Mouse (Mus musculus): ENCODE data around the gene Pakap. TPM values are rescaled to one million over a fixed set of nuclear protein-coding genes. Genes with fewer than 3 reads are reported as not detected.

Gene Pakap
- polyA plus RNA-seq, 2 experiments: 0.51 TPM; not detected in 1

DNA sequence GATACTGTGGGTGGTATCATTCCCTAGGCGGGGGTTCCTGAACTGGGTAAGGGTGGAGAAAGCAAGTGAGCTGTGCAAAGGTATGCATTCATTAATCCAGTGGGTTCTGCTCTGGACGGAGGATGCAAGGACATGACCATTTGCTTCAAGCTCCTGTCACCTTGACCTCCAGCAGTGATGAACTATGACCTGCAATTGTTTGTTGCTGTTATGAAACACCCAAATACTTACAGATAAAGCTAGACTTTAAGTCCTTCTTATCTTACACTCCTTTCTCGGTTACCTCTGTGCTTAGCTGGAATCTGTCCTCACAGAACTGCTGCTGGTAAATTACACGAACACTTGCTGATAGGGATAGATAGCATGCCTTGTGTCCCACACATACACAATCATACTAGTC, 372.7 kb downstream of the Pakap start:
- Histone ChIP-seq H3K4me1 (replicated peaks; ENCODE audit: control insufficient read depth in 2 of 2, insufficient read depth in 2 of 2, low read length in 1 of 2) (no peaks in the 10 kb centered on the region), H3K4me3 (ENCODE audit: insufficient read depth in 1 of 2, low read depth in 2 of 2, low read length in 2 of 2) (no peak overlapping the region), H3K27ac (no peak overlapping the region), H3K27me3 (ENCODE audit: control insufficient read depth, insufficient read depth, low read length) (no peaks in the 10 kb centered on the region), H3K9me3 (ENCODE audit: control insufficient read depth, low read length) (no peaks in the 10 kb centered on the region), H3K4me2 (ENCODE audit: low read depth) (no peak overlapping the region), H3K9ac (replicated peaks) (no peak overlapping the region), H3K36me3 (replicated peaks; ENCODE audit: control insufficient read depth, insufficient read depth, low read depth) (peaks cover 16% of the 10 kb centered on the region)
- TF ChIP-seq EP300 (IDR thresholded peaks at IDR 0.05; ENCODE audit: low read depth): no peak
- TF ChIP-seq CTCF (IDR thresholded peaks at IDR 0.05; ENCODE audit: low read depth): no peak
- DNase-seq (ENCODE audit: low read depth in 3 of 3, low spot score in 3 of 3) (no peak), ATAC-seq (ENCODE audit: insufficient read depth) (no peak)
- WGBS (ENCODE audit: insufficient replicate concordance): 38% methylated on average over 4 of the region's 4 CpGs

DNA sequence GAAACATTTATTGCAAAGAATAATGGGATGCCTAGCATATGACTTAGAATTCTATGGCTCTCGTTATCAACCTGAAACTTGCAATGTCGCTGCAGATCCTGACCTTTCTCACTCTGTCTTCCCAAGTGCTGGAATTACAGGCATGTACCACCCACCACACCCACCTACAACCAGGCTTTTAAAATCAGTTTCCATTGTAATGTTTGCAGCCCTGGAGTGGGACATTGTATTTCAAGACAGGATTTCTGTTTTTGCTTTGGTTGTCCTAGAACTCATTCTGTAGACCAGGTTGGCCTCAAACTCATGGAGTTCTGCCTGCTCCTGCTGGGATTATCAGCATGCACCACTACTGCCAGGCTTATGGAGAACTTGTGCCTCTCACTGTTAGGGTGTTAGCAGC, 374.9 kb downstream of the Pakap start:
- H3K27me3 ChIP-seq (ENCODE audit: control insufficient read depth, insufficient read depth, low read length): no peaks in the 10 kb centered on the region
- no peak overlapping the region for H3K27ac ChIP-seq
- ATAC-seq (ENCODE audit: insufficient read depth): no peak
- no peak overlapping the region for H3K4me3 ChIP-seq (ENCODE audit: insufficient read depth in 1 of 2, low read depth in 2 of 2, low read length in 2 of 2)
- 79% methylated on average over 2 of the region's 2 CpGs for WGBS (ENCODE audit: insufficient replicate concordance)
- H3K4me1 ChIP-seq (replicated peaks; ENCODE audit: control insufficient read depth in 2 of 2, insufficient read depth in 2 of 2, low read length in 1 of 2): peaks cover 0 to 3% of the 10 kb centered on the region in 2 experiments; a peak in 1 of 4 replicates
- H3K9me3 ChIP-seq (ENCODE audit: control insufficient read depth, low read length): no peaks in the 10 kb centered on the region
- H3K36me3 ChIP-seq (replicated peaks; ENCODE audit: control insufficient read depth, insufficient read depth, low read depth): peaks cover 24% of the 10 kb centered on the region
- DNase-seq (ENCODE audit: low read depth in 3 of 3, low spot score in 3 of 3): no peak
- no peak overlapping the region for H3K4me2 ChIP-seq (ENCODE audit: low read depth)
- H3K9ac ChIP-seq (replicated peaks): no peak overlapping the region
- TF ChIP-seq EP300 (IDR thresholded peaks at IDR 0.05; ENCODE audit: low read depth): no peak
- no peak for TF ChIP-seq CTCF (IDR thresholded peaks at IDR 0.05; ENCODE audit: low read depth)

Other genes with a start within 250 kb of the Pakap start
- gene Palm2, start 133.9 kb upstream of the Pakap start, polyA plus RNA-seq (2012; rRNA removed): 0.03 TPM in 1 of 2 replicates, not detected in the other
- 0.06 TPM in 1 of 2 replicates, not detected in the other for gene Palm2, start 133.9 kb upstream of the Pakap start, polyA plus RNA-seq (2014; fragmentation: Nextera tagmentation; extraction: Ambion mirVana)
- 0.76 and 0.79 TPM in 2 replicates for gene Akap2, start 149.5 kb downstream of the Pakap start, polyA plus RNA-seq (2012; rRNA removed)
- 0.63 and 1.5 TPM in 2 replicates for gene Akap2, start 149.5 kb downstream of the Pakap start, polyA plus RNA-seq (2014; fragmentation: Nextera tagmentation; extraction: Ambion mirVana)

All from liver, embryonic 14.5 days (tissue).